Mouse (Mus musculus) liver, adult 2 months (tissue): ENCODE results near the gene Ret.

Source experiments
- CTCF ChIP-seq: fragments of 200-500 bp; IDR thresholded peaks from 2 replicates; pipeline ENCODE4 v1.5.1; 2011; ENCODE audit warnings: low read depth, low read length, control low read depth
- POLR2A ChIP-seq: fragments of 200-500 bp; IDR thresholded peaks from 2 replicates; pipeline ENCODE4 v1.6.1; 2011; ENCODE audit warnings: low read length, control low read depth; ENCODE audit not compliant: insufficient read depth; ENCODE audit errors: extremely low read depth

DNA sequence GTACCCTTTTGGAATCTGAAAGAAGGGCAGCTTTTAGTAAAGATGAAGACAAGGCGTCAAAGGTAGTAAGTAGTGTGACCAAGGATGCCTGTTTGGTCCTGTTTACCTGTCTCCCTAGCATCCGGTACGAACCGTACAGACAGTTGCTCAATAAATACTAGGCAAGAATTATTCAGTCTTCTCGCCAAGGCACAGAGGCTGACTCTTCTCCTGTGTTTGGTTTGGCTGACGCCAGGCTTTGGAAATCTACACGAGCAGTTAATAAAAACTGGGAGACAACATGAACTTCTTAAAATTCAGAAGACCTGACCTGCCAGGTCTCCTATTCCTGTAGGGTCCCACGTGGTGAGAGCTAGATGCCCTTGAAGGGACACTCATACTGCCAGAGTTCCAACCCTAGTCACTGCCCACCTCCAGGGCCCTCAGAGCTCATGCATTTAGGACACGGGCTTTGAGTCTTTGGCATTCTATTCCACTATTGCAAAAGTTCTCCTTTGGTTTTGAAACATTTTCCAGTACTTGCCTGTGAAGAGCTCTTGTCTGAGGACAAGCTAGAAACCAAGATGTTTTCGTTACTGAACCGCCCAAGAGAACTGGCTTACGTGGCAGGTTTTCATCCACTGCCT is 34.9 kb downstream of the Ret start:
- TF ChIP-seq POLR2A (no peak), CTCF (no peak)
